Mouse (Mus musculus) midbrain, embryonic 14.5 days (tissue): ENCODE measurements at regions not wholly inside any gene's neighbourhood (a gene's known extent, or its start where the extent isn't known, plus 50 kb on each side); places are given as distances from the start of the nearest gene placed in this dataset.
"Not testable (repeated sequence)": the region's sequence is repeated elsewhere in the genome, so short reads cannot be mapped to it uniquely, and the experiment has no call there.

Experiments used
- ATAC-seq: fragments of 200-750 bp; cut with Nextera tagmentation; 2 replicates; pipeline ENCODE4 v1.8.0; 2017; ENCODE audit warnings: moderate number of reproducible peaks, moderate library complexity; ENCODE audit not compliant: low FRiP score, low TSS enrichment
- DNase-seq: peaks from one replicate; pipeline ENCODE4 v3.0.0-alpha.2; 2015
- H3K27ac ChIP-seq: fragments of 300-500 bp; sonication (generic); replicated peaks from 2 replicates; pipeline ENCODE4 v1.5.1; 2014; ENCODE audit warnings: mild to moderate bottlenecking, low read depth, low read length, moderate library complexity
- H3K27me3 ChIP-seq: fragments of 300-500 bp; sonication (generic); 2 replicates; pipeline ENCODE4 v1.6.1; 2014; ENCODE audit warnings: low read length, control low read depth, mixed read lengths; ENCODE audit not compliant: control insufficient read depth, insufficient read depth
- H3K36me3 ChIP-seq: fragments of 300-500 bp; sonication (generic); 2 replicates; pipeline ENCODE4 v1.6.1; 2014; ENCODE audit warnings: low read length, control low read depth; ENCODE audit not compliant: control insufficient read depth, insufficient read depth
- H3K4me1 ChIP-seq: fragments of 300-500 bp; sonication (generic); 2 replicates; pipeline ENCODE4 v1.6.1; 2014; ENCODE audit warnings: mild to moderate bottlenecking, antibody characterized with exemption, low read length, control low read depth; ENCODE audit not compliant: control insufficient read depth, insufficient read depth
- H3K4me2 ChIP-seq: fragments of 300-500 bp; sonication (generic); 2 replicates; pipeline ENCODE4 v1.6.1; 2014; ENCODE audit warnings: mild to moderate bottlenecking, low read length, moderate library complexity
- H3K4me3 ChIP-seq: fragments of 300-500 bp; sonication (generic); replicated peaks from 2 replicates; pipeline ENCODE4 v1.5.1; 2014; ENCODE audit warnings: low read depth, low read length
- H3K9ac ChIP-seq: fragments of 300-500 bp; sonication (generic); replicated peaks from 2 replicates; pipeline ENCODE4 v1.6.1; 2014; ENCODE audit warnings: mild to moderate bottlenecking, low read length, moderate library complexity
- H3K9me3 ChIP-seq: fragments of 300-500 bp; sonication (generic); 2 replicates; pipeline ENCODE4 v1.6.1; 2016; ENCODE audit warnings: low read length, control low read depth, mixed read lengths; ENCODE audit not compliant: control insufficient read depth
- WGBS: fragments of 180-500 bp; shearing (Covaris S2); extraction: QIAGEN DNeasy Blood & Tissue Kit; methylation state at CpG from one replicate; pipeline ENCODE4 v1.1.7; 2014; 5-methylcytosine and 5-hydroxymethylcytosine counted together

- H3K27me3 ChIP-seq, H3K4me2 ChIP-seq, H3K27ac ChIP-seq, H3K4me1 ChIP-seq, DNase-seq, H3K9me3 ChIP-seq, H3K36me3 ChIP-seq, H3K4me3 ChIP-seq, ATAC-seq, H3K9ac ChIP-seq: not testable (repeated sequence)
- 83% methylated on average over 2 of the region's 2 CpGs for WGBS
Observed at GRCm38 (mm10) chr4:93555181-93555580, 219.9 kb upstream of the Tusc1 start.

DNA sequence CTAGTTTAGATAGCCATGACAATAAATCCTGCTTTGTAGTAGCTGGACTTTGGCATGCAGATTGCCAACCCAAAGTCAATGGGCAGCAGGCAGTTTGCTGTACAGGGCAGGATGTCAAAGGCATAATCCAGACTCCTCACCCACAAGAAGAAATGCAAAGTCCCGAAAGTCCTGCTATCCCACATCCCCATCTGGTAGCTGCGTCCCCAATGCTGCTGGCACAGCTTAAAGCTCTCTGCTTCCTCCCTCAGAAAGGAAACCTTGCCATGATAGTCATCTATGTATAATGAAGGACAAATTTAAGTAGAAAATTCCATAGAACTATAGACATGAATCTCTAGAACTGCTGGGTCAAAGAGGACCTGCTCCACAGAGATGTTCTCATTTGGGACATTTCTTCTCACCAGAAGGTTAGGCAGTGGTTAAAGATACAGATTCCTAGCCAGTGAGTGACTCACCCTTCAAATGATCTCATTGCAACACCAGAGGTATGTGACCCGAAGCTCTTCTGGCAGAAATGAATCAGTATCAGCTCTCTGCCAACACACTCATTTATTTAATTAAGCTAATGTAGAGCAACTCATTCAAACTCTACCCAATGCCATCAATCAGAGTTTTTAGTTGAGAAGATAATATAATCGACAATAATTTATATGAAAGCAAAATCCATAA, 217.3 kb upstream of the Tusc1 start:
- no peak for ATAC-seq
- Histone ChIP-seq H3K4me3 (no peak overlapping the region), H3K4me2 (no peak overlapping the region), H3K4me1 (no peaks in the 10 kb centered on the region), H3K9ac (no peak overlapping the region), H3K9me3 (no peaks in the 10 kb centered on the region), H3K27ac (no peak overlapping the region), H3K27me3 (no peaks in the 10 kb centered on the region), H3K36me3 (no peaks in the 10 kb centered on the region)
- WGBS = 83% methylated on average over 4 of the region's 4 CpGs
- DNase-seq = no peak

DNA sequence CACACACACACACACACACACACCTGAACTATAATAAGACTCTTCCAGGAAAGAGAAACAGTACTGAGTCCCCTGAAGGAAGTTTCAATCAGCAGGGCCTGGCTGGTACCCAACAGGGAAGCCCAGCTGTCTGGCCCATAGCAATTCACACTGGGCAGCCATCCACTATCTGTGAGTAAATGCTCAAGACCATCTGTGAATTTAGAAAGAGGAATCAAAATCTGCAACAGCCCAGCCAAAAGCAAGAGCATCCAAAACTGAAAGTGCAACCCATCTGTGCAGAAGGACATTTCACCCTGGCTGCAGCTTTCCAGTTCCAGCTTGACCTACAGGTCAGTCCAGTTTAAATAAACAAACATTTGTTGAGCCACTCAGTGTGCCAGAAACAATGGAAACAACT, 215.8 kb upstream of the Tusc1 start:
- Histone ChIP-seq H3K4me1 (no peaks in the 10 kb centered on the region), H3K27me3 (no peaks in the 10 kb centered on the region), H3K9ac (no peak overlapping the region), H3K36me3 (no peaks in the 10 kb centered on the region), H3K4me2 (no peak overlapping the region), H3K27ac (no peak overlapping the region), H3K9me3 (no peaks in the 10 kb centered on the region), H3K4me3 (no peak overlapping the region)
- peak; percentile 31 for DNase-seq
- ATAC-seq = no peak

- WGBS = 64% methylated on average over 4 of the region's 4 CpGs
- Histone ChIP-seq H3K9ac (no peak overlapping the region), H3K4me3 (no peak overlapping the region), H3K27me3 (no peaks in the 10 kb centered on the region), H3K4me1 (no peaks in the 10 kb centered on the region), H3K36me3 (no peaks in the 10 kb centered on the region), H3K27ac (no peak overlapping the region), H3K4me2 (no peak overlapping the region), H3K9me3 (no peaks in the 10 kb centered on the region)
- DNase-seq (no peak), ATAC-seq (no peak)
Observed at GRCm38 (mm10) chr4:93540588-93540987, 205.3 kb upstream of the Tusc1 start.

- Histone ChIP-seq H3K4me1 (no peaks in the 10 kb centered on the region), H3K36me3 (no peaks in the 10 kb centered on the region), H3K27me3 (no peaks in the 10 kb centered on the region), H3K4me2 (no peak overlapping the region), H3K27ac (no peak overlapping the region), H3K9ac (no peak overlapping the region), H3K4me3 (no peak overlapping the region), H3K9me3 (no peaks in the 10 kb centered on the region)
- DNase-seq (no peak), ATAC-seq (no peak)
- WGBS = 76% methylated on average over 2 of the region's 2 CpGs
Observed at GRCm38 (mm10) chr4:93527382-93527781, 192.1 kb upstream of the Tusc1 start.

GRCm38 (mm10) chr4:93520454-93521100, 185.3 kb upstream of the Tusc1 start:
- no peak overlapping the region for H3K9ac ChIP-seq
- no peak for ATAC-seq
- no peak overlapping the region for H3K27ac ChIP-seq
- WGBS = 88% methylated on average over 5 of the region's 5 CpGs
- H3K36me3 ChIP-seq = no peaks in the 10 kb centered on the region
- no peaks in the 10 kb centered on the region for H3K27me3 ChIP-seq
- no peak overlapping the region for H3K4me3 ChIP-seq
- DNase-seq = no peak
- no peaks in the 10 kb centered on the region for H3K4me1 ChIP-seq
- no peaks in the 10 kb centered on the region for H3K9me3 ChIP-seq
- H3K4me2 ChIP-seq = no peak overlapping the region

- no peak for ATAC-seq
- H3K27ac ChIP-seq = no peak overlapping the region
- no peak for DNase-seq
- H3K27me3 ChIP-seq = no peaks in the 10 kb centered on the region
- 91% methylated on average over 5 of the region's 5 CpGs for WGBS
- H3K4me2 ChIP-seq = no peak overlapping the region
- no peaks in the 10 kb centered on the region for H3K9me3 ChIP-seq
- no peaks in the 10 kb centered on the region for H3K4me1 ChIP-seq
- no peaks in the 10 kb centered on the region for H3K36me3 ChIP-seq
- H3K9ac ChIP-seq = no peak overlapping the region
- no peak overlapping the region for H3K4me3 ChIP-seq
Observed at GRCm38 (mm10) chr4:93518925-93519324, 183.6 kb upstream of the Tusc1 start.

DNA sequence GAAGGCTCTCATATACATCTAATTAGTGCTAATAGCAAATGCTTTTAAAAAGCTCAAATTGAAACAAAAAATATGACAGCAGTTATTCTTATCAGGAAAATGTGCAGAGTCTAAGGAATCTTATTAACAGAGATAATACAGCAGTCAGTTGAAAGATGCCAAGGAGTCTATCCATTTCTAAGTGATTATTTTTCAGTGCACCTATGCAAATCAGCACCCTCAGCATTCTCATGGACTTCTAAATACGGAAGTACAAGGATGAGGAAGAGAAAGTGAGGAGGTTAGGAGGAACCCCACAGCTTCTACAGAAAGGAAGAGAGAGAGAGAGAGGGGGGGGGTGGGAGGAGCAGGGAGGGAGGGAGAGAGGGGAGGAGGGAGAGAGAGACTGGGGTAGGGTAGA, 175.5 kb upstream of the Tusc1 start:
- ATAC-seq = no peak
- H3K27me3 ChIP-seq = no peaks in the 10 kb centered on the region
- DNase-seq = no peak
- H3K27ac ChIP-seq = no peak overlapping the region
- no peaks in the 10 kb centered on the region for H3K9me3 ChIP-seq
- H3K4me3 ChIP-seq = no peak overlapping the region
- WGBS = 19% methylated on average over 1 of the region's 1 CpGs
- H3K4me1 ChIP-seq = no peaks in the 10 kb centered on the region
- H3K36me3 ChIP-seq = no peaks in the 10 kb centered on the region
- H3K9ac ChIP-seq = no peak overlapping the region
- no peak overlapping the region for H3K4me2 ChIP-seq

- Histone ChIP-seq H3K9me3 (no peaks in the 10 kb centered on the region), H3K9ac (no peak overlapping the region), H3K27ac (no peak overlapping the region), H3K36me3 (no peaks in the 10 kb centered on the region), H3K27me3 (no peaks in the 10 kb centered on the region), H3K4me2 (no peak overlapping the region), H3K4me1 (no peaks in the 10 kb centered on the region), H3K4me3 (no peak overlapping the region)
- no peak for ATAC-seq
- DNase-seq = no peak
- 77% methylated on average over 2 of the region's 2 CpGs for WGBS
Observed at GRCm38 (mm10) chr4:93496871-93497270, 161.6 kb upstream of the Tusc1 start.
